Mouse (Mus musculus) intestine, embryonic 15.5 days (tissue): ENCODE results near the gene Exosc10. TPM values are rescaled to one million over a fixed set of nuclear protein-coding genes. Genes with fewer than 3 reads are reported as not detected.

ENCODE experiments used
- ATAC-seq: fragments of 200-750 bp; cut with Nextera tagmentation; 2 replicates; pipeline ENCODE4 v1.8.0; 2017; ENCODE audit warnings: moderate TSS enrichment, moderate library complexity
- H3K27ac ChIP-seq: fragments of 300-500 bp; sonication (generic); 2 replicates; pipeline ENCODE4 v1.5.1; 2015; ENCODE audit warnings: mild to moderate bottlenecking, inconsistent platforms
- H3K27me3 ChIP-seq: fragments of 300-500 bp; sonication (generic); replicated peaks from 2 replicates; pipeline ENCODE4 v1.6.1; 2015; ENCODE audit warnings: inconsistent platforms
- H3K36me3 ChIP-seq: fragments of 300-500 bp; sonication (generic); 2 replicates; pipeline ENCODE4 v1.6.1; 2015; ENCODE audit warnings: inconsistent platforms
- H3K4me1 ChIP-seq: fragments of 300-500 bp; sonication (generic); replicated peaks from 2 replicates; pipeline ENCODE4 v1.6.1; 2015; ENCODE audit warnings: inconsistent platforms
- H3K4me2 ChIP-seq: fragments of 300-500 bp; sonication (generic); replicated peaks from 2 replicates; pipeline ENCODE4 v1.6.1; 2015; ENCODE audit warnings: mild to moderate bottlenecking, inconsistent platforms
- H3K4me3 ChIP-seq: fragments of 300-500 bp; sonication (generic); replicated peaks from 2 replicates; pipeline ENCODE4 v1.5.1; 2015; ENCODE audit warnings: inconsistent platforms
- H3K9ac ChIP-seq: fragments of 300-500 bp; sonication (generic); 2 replicates; pipeline ENCODE4 v1.6.1; 2015; ENCODE audit warnings: inconsistent platforms
- H3K9me3 ChIP-seq: fragments of 300-500 bp; sonication (generic); 2 replicates; pipeline ENCODE4 v1.6.1; 2016; ENCODE audit warnings: inconsistent platforms
- WGBS: fragments of 180-500 bp; shearing (Covaris S2); methylation state at CpG from one replicate; pipeline ENCODE4 v1.1.7; 2015; 5-methylcytosine and 5-hydroxymethylcytosine counted together
- polyA plus RNA-seq: library from polyadenylated mRNA; unstranded; fragments of >200 nt; fragmentation: Nextera tagmentation; extraction: Ambion mirVana; gene quantifications from 2 replicates; pipeline ENCODE4 v1.2.1, GENCODE M21; 2015

The Exosc10 gene
- polyA plus RNA-seq, 1 experiment from 2014 or later: 73.4 TPM

GRCm38 (mm10) chr4:148583257-148583656 lies 25.0 kb downstream of the Exosc10 start:
- H3K4me2 ChIP-seq: no peak overlapping the region
- H3K4me3 ChIP-seq: no peak overlapping the region
- H3K9ac ChIP-seq: no peak overlapping the region
- H3K4me1 ChIP-seq: no peaks in the 10 kb centered on the region
- WGBS: 67% methylated on average over 4 of the region's 4 CpGs
- no peak overlapping the region for H3K27ac ChIP-seq
- no peaks in the 10 kb centered on the region for H3K9me3 ChIP-seq
- H3K36me3 ChIP-seq: peaks cover 26% of the 10 kb centered on the region
- ATAC-seq: no peak
- no peaks in the 10 kb centered on the region for H3K27me3 ChIP-seq

- H3K4me1 ChIP-seq: 0 out of 2 replicates have a peak, but pooled peaks cover 3% of the 10 kb centered on the region
- H3K4me2 ChIP-seq: no peak overlapping the region
- no peaks in the 10 kb centered on the region for H3K9me3 ChIP-seq
- H3K27me3 ChIP-seq: no peaks in the 10 kb centered on the region
- H3K27ac ChIP-seq: no peak overlapping the region
- H3K36me3 ChIP-seq: peaks cover 5% of the 10 kb centered on the region
- H3K4me3 ChIP-seq: no peak overlapping the region
- 69% methylated on average over 9 of the region's 9 CpGs for WGBS
- no peak for ATAC-seq
- H3K9ac ChIP-seq: no peak overlapping the region
These were observed 28.4 kb downstream of the Exosc10 start for GRCm38 (mm10) chr4:148586648-148587047.

- no peaks in the 10 kb centered on the region for H3K27me3 ChIP-seq
- H3K9me3 ChIP-seq: no peaks in the 10 kb centered on the region
- 77% methylated on average over 9 of the region's 9 CpGs for WGBS
- H3K9ac ChIP-seq: no peak overlapping the region
- H3K4me1 ChIP-seq: peaks cover 12% of the 10 kb centered on the region
- peaks cover 6% of the 10 kb centered on the region for H3K36me3 ChIP-seq
- no peak for ATAC-seq
- H3K27ac ChIP-seq: no peak overlapping the region
- H3K4me3 ChIP-seq: no peak overlapping the region
- H3K4me2 ChIP-seq: no peak overlapping the region
These were observed 30.6 kb downstream of the Exosc10 start for GRCm38 (mm10) chr4:148588793-148589192.

GRCm38 (mm10) chr4:148589565-148589964 lies 31.3 kb downstream of the Exosc10 start:
- H3K27ac ChIP-seq: no peak overlapping the region
- H3K9me3 ChIP-seq: no peaks in the 10 kb centered on the region
- no peak overlapping the region for H3K9ac ChIP-seq
- H3K27me3 ChIP-seq: no peaks in the 10 kb centered on the region
- H3K4me1 ChIP-seq: peaks cover 12% of the 10 kb centered on the region
- WGBS: 40% methylated on average over 6 of the region's 8 CpGs
- H3K36me3 ChIP-seq: peaks cover 14% of the 10 kb centered on the region
- H3K4me3 ChIP-seq: no peak overlapping the region
- ATAC-seq: peak; percentile 61
- peak overlapping the region; percentile 45 for H3K4me2 ChIP-seq

GRCm38 (mm10) chr4:148590421-148591170 lies 32.4 kb downstream of the Exosc10 start:
- H3K27ac ChIP-seq: peak overlapping the region; percentile 79
- H3K27me3 ChIP-seq: no peaks in the 10 kb centered on the region
- H3K4me2 ChIP-seq: peak overlapping the region; percentile 82
- H3K36me3 ChIP-seq: peaks cover 23% of the 10 kb centered on the region
- 0 out of 2 replicates have a peak, but pooled peaks have one; percentile 7 for ATAC-seq
- H3K9ac ChIP-seq: peak overlapping the region; percentile 58
- no peaks in the 10 kb centered on the region for H3K9me3 ChIP-seq
- 3% methylated on average over 18 of the region's 18 CpGs for WGBS
- H3K4me3 ChIP-seq: peak overlapping the region; percentile 90
- H3K4me1 ChIP-seq: peaks cover 12% of the 10 kb centered on the region

GRCm38 (mm10) chr4:148591171-148591630 lies 33.0 kb downstream of the Exosc10 start, which contains the start of gene Srm:
Srm (plus strand) TSS chr4:148591503.
- peak within 1 kb of the TSS; percentile 90 for H3K4me3 ChIP-seq
- peaks cover 29% of the 10 kb centered on the region for H3K36me3 ChIP-seq
- no peaks in the 10 kb centered on the region for H3K27me3 ChIP-seq
- peak; percentile 99 for ATAC-seq
- H3K27ac ChIP-seq: peak within 1 kb of the TSS; percentile 79
- under 1% methylated on average over 49 of the region's 50 CpGs for WGBS
- peaks cover 12% of the 10 kb centered on the region for H3K4me1 ChIP-seq
- peak within 1 kb of the TSS; percentile 82 for H3K4me2 ChIP-seq
- peak within 1 kb of the TSS; percentile 76 for H3K9ac ChIP-seq
- no peaks in the 10 kb centered on the region for H3K9me3 ChIP-seq

GRCm38 (mm10) chr4:148591637-148592380 lies 33.6 kb downstream of the Exosc10 start:
- WGBS: under 1% methylated on average over 53 of the region's 53 CpGs
- H3K4me1 ChIP-seq: peaks cover 12% of the 10 kb centered on the region
- H3K36me3 ChIP-seq: peaks cover 33% of the 10 kb centered on the region
- peak overlapping the region; percentile 76 for H3K4me2 ChIP-seq
- no peaks in the 10 kb centered on the region for H3K27me3 ChIP-seq
- ATAC-seq: peak; percentile 65
- H3K27ac ChIP-seq: peak overlapping the region; percentile 45; the same call in 1 of the 2 replicates
- peak overlapping the region; percentile 76 for H3K9ac ChIP-seq
- no peaks in the 10 kb centered on the region for H3K9me3 ChIP-seq
- peak overlapping the region; percentile 90 for H3K4me3 ChIP-seq

- no peak for ATAC-seq
- no peak overlapping the region for H3K4me3 ChIP-seq
- peaks cover 51% of the 10 kb centered on the region for H3K36me3 ChIP-seq
- 93% methylated on average over 11 of the region's 11 CpGs for WGBS
- H3K9me3 ChIP-seq: no peaks in the 10 kb centered on the region
- H3K9ac ChIP-seq: no peak overlapping the region
- H3K27ac ChIP-seq: no peak overlapping the region
- H3K27me3 ChIP-seq: no peaks in the 10 kb centered on the region
- H3K4me1 ChIP-seq: peaks cover 12% of the 10 kb centered on the region
- H3K4me2 ChIP-seq: no peak overlapping the region
These were observed 35.8 kb downstream of the Exosc10 start for GRCm38 (mm10) chr4:148593996-148594395.

GRCm38 (mm10) chr4:148595916-148596315 lies 37.7 kb downstream of the Exosc10 start:
- no peak overlapping the region for H3K4me2 ChIP-seq
- H3K36me3 ChIP-seq: peaks cover 51% of the 10 kb centered on the region
- no peaks in the 10 kb centered on the region for H3K9me3 ChIP-seq
- H3K27me3 ChIP-seq: no peaks in the 10 kb centered on the region
- no peak overlapping the region for H3K9ac ChIP-seq
- H3K4me3 ChIP-seq: no peak overlapping the region
- ATAC-seq: no peak
- peaks cover 9% of the 10 kb centered on the region for H3K4me1 ChIP-seq
- no peak overlapping the region for H3K27ac ChIP-seq
- 87% methylated on average over 6 of the region's 6 CpGs for WGBS

- Histone ChIP-seq H3K27ac (no peak overlapping the region), H3K4me2 (no peak overlapping the region), H3K4me1 (peaks cover 9% of the 10 kb centered on the region), H3K4me3 (no peak overlapping the region), H3K27me3 (no peaks in the 10 kb centered on the region), H3K9me3 (no peaks in the 10 kb centered on the region), H3K9ac (no peak overlapping the region), H3K36me3 (peaks cover 51% of the 10 kb centered on the region)
- no peak for ATAC-seq
- WGBS: 97% methylated on average over 3 of the region's 3 CpGs
These were observed 38.5 kb downstream of the Exosc10 start for GRCm38 (mm10) chr4:148596731-148597130.

GRCm38 (mm10) chr4:148598826-148599225 lies 40.6 kb downstream of the Exosc10 start:
- H3K27ac ChIP-seq: no peak overlapping the region
- H3K4me2 ChIP-seq: no peak overlapping the region
- H3K9me3 ChIP-seq: no peaks in the 10 kb centered on the region
- H3K4me3 ChIP-seq: no peak overlapping the region
- no peaks in the 10 kb centered on the region for H3K27me3 ChIP-seq
- no peak for ATAC-seq
- no peak overlapping the region for H3K9ac ChIP-seq
- H3K36me3 ChIP-seq: peaks cover 44% of the 10 kb centered on the region
- WGBS: 93% methylated on average over 12 of the region's 12 CpGs
- no peaks in the 10 kb centered on the region for H3K4me1 ChIP-seq

GRCm38 (mm10) chr4:148600316-148600715 lies 42.1 kb downstream of the Exosc10 start:
- H3K9ac ChIP-seq: no peak overlapping the region
- H3K4me3 ChIP-seq: no peak overlapping the region
- ATAC-seq: no peak
- H3K9me3 ChIP-seq: no peaks in the 10 kb centered on the region
- no peak overlapping the region for H3K27ac ChIP-seq
- H3K4me2 ChIP-seq: no peak overlapping the region
- peaks cover 29% of the 10 kb centered on the region for H3K36me3 ChIP-seq
- H3K4me1 ChIP-seq: no peaks in the 10 kb centered on the region
- no peaks in the 10 kb centered on the region for H3K27me3 ChIP-seq
- WGBS: 87% methylated on average over 4 of the region's 4 CpGs
